Mouse (Mus musculus) layer of hippocampus, postnatal 10 days (tissue): ENCODE measurements around the gene Fzd10. TPM values are rescaled to one million over a fixed set of nuclear protein-coding genes. Genes with fewer than 3 reads are reported as not detected.

Source experiments
- DNase-seq, 2 experiments: peaks; one replicate each; pipeline ENCODE4 v3.0.0; 2021; ENCODE audit warnings: low spot score in 2 of 2
- long read RNA-seq: library from polyadenylated mRNA; stranded (forward); transcript quantifications from one replicate; pipeline ENCODE4 v2.0.0, GENCODE M21; 2023
- total RNA-seq, 2 experiments: library from RNA; stranded (reverse); gene quantifications; 2 replicates each; pipeline ENCODE4 v1.2.3; 2021

Gene Fzd10
- total RNA-seq: 1 to 10 TPM; 1.4 to 1.8 TPM
- long read RNA-seq: 0 reads

GRCm38 (mm10) chr5:128600072-128601021 is at the start of gene Fzd10:
Fzd10 (plus strand) TSS chr5:128600844.
- DNase-seq: peak in 1 of 2 experiments; percentile 46

DNA sequence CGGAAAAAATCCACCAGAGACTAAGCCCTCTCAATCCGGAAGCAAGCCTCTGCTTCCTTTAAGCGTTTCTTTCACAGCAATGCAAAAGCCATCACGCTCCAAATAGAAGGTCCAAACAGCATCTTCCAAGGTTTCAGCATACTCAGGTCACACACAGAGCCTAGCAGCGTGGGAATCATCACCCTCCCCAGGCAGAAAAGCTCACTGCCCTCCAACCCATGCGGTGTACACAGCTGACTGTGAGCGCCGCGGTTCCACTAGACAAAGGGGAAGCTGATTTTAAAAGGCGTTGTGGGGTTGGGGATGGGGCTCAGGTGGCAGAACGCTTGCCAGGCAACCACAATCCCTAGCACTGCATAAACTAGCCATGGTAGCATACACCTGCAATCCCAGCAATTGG is 49.2 kb upstream of the Fzd10 start:
- no peak for DNase-seq

GRCm38 (mm10) chr5:128552136-128552890 is 48.3 kb upstream of the Fzd10 start:
- DNase-seq: peak in 1 of 2 experiments; percentile 20

GRCm38 (mm10) chr5:128558126-128558525 is 42.5 kb upstream of the Fzd10 start:
- no peak for DNase-seq

GRCm38 (mm10) chr5:128567313-128567712 is 33.3 kb upstream of the Fzd10 start:
- no peak for DNase-seq

- DNase-seq: no peak
Observed at GRCm38 (mm10) chr5:128568970-128569369, 31.7 kb upstream of the Fzd10 start.

- DNase-seq: no peak
Observed at GRCm38 (mm10) chr5:128570091-128570490, 30.6 kb upstream of the Fzd10 start.

DNA sequence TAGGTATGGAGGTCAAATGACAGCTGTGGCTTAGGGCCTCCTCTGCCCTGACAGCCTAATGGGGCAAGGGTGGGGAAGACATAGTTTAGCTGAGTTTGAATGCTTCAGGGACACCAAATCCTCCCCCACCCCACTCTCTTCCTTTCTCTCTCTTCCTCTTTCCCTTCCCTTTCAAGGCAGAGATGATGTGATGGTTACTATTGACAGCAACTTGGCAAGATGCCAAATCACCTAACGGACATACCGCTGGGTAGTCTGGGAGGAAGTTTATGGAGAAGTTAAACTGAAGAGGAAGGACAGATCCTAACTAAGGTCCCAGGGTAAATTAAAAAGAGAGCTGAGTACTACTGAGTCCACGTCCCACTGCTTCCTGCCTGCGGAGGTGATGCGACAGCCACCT is 29.8 kb upstream of the Fzd10 start:
- no peak for DNase-seq

- DNase-seq: no peak
Observed at GRCm38 (mm10) chr5:128571706-128572105, 28.9 kb upstream of the Fzd10 start.

DNA sequence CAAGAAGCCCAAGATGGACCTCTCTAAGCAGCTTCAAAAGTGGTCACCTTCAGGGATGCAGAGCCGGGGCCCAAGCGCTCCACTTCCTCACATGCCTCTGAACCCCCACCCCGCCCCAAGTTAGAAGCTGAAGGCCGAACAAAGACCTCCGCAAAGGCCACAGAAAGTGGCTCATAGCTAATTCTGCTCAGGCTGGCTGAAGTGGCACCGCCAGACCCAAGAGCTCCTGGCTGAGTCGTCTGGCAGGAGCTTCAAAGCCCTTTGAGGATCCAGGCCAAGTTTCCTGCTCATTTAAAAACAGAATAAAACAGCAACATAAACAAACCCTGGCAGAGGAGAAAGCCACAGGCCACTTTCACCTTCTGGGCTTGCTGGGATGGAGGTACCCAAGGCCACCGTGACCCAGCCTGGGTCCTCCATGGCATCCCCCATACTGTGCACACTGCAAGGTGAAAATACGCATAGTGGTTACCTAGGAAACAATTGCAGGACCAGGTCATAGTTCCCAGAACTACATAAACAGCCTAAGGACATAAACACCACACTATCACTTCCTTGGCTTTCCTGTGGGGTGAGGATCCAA is 24.6 kb upstream of the Fzd10 start:
- peak; percentile 38 to 54 for DNase-seq

DNA sequence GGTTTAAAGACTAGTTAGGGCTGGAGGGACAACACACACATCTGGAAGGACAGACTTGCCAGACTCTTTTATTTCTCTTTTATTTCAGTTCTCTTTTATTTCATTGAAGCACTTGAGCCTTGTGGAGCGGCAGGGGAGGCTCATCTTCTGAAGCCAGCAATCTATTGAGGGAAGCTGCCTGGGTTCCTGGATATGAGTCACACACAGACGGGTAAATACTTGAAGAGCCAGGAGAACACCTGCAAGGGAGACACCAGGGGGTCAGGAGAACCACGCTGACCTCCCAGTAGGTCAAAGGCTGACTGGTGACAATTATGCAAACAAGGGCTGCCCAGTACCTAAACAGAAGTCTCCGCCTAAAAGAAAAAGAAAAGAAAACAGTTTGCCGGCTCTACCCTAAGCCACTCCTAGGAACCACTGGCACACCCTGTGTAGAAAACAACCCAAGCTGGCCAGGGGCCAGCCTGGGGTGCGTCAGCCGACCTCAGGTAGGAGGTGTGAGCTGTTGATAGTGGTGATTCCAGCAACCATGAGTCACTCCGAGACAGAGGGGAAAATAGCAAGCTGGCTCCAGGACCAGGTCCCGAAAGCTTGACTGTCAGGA is 21.5 kb upstream of the Fzd10 start:
- no peak for DNase-seq

DNA sequence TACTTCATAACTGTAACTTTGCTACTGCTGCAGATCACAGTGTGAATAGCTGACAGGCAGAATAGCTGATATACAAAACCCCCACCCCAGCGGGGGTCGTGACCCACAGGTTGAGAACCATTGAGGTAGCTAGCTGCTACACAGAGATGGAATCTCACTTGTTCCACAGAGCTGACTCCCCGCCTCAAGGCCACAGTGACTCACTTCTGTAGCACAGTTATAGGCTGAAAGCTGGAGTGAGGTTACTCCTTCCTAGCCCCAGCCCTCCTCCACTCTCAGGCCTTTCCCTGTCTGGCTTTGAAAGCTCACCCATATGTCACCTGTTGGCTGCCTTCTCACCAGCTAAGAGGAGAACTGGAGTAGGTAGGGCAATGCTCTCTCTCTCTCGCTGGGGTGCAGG is 19.7 kb upstream of the Fzd10 start:
- no peak for DNase-seq

GRCm38 (mm10) chr5:128581516-128581921 is 19.1 kb upstream of the Fzd10 start:
- no peak for DNase-seq

GRCm38 (mm10) chr5:128589231-128589630 is 11.4 kb upstream of the Fzd10 start:
- no peak for DNase-seq

- no peak for DNase-seq
Observed at GRCm38 (mm10) chr5:128593446-128593845, 7.2 kb upstream of the Fzd10 start.

DNA sequence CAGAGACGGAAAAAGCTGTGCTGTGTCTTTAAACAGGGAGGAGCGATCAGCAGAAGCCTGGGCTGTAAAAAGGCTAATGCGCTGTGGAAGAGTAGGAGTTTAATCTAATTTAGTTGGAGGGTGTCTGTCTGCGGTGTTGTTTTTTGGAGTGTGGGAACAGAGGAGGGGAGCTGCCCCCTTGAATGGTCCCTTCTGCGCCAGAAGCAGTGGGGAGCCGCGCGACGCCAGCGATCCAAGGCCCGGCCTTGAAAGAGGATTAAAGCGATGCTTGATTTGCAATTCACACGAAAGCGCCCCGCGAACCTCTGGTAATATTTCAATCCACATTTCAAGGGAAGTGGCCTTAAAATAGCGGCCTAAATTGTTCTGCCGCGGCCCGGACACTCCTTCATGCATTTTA is 3.8 kb upstream of the Fzd10 start:
- DNase-seq: peak in 1 of 2 experiments; percentile 37

GRCm38 (mm10) chr5:128597381-128597780 is 3.3 kb upstream of the Fzd10 start:
- no peak for DNase-seq

- DNase-seq: no peak
Observed at GRCm38 (mm10) chr5:128598191-128598720, 2.4 kb upstream of the Fzd10 start.

- DNase-seq: no peak
Observed at GRCm38 (mm10) chr5:128598760-128599364, 1.8 kb upstream of the Fzd10 start.

- DNase-seq: no peak
Observed at GRCm38 (mm10) chr5:128599365-128600071, 1.1 kb upstream of the Fzd10 start.
